Mouse (Mus musculus) monocyte, adult 5-6 weeks (primary cell): ENCODE data around the gene Ubxn11. TPM values are rescaled to one million over a fixed set of nuclear protein-coding genes. Genes with fewer than 3 reads are reported as not detected.
A peak's percentile ranks its signal among the peaks of the same experiment; 100 is the strongest.
"Not testable (repeated sequence)": the region's sequence is repeated elsewhere in the genome, so short reads cannot be mapped to it uniquely, and the experiment has no call there.

Source experiments
- ATAC-seq: fragments of 153-309, 156-312 bp; replicated peaks from 2 replicates; pipeline ENCODE4 v1.8.0; 2017; ENCODE audit warnings: mild to moderate bottlenecking; ENCODE audit not compliant: low TSS enrichment, insufficient number of reproducible peaks, severe bottlenecking, poor library complexity, low FRiP score
- total RNA-seq: library from RNA; stranded (forward); fragments of 200-1000, 200-491, 200-594 nt; gene quantifications from 3 replicates; pipeline ENCODE4 v1.2.3, GENCODE M21; 2017

Gene Ubxn11
- total RNA-seq, 1 experiment from 2014 or later, result 8.5 TPM

DNA sequence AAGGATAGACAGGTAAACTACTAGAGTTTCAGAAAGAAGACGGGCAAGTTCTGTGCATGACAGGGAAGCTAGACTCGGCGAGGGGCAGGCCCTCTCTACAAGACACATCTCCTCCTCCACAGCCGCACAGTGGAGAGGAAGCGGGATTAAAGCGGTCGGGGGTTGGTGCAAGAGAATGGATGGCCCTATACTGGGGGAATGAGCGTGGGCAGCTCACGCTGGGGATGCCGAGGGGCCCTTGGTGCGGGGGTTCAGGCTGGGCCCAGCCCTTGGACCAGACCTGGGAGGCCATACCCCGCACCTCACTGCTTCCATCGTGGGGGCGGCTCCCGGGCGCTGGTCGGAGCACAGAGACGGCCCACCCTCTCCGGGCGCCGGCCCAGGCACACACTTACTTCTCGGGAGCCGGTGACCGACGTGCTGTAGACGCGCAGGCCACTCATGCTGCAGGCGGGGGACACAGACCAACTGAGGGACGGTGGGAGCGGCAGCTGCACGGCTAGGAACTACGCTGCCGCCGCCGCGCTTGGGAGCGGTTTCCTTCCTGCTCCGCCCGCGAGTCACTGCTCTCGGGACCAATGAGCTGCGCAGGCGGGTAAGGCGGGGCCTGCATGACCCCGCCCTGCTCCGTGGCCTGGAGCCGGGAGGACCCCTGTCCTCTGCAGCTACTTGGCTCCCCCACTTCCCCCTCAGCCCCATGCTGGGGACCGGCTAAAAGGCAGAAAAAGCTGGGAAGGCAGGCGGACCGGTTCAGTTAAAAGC is 26.0 kb downstream of the Ubxn11 start, which contains the start of gene Sh3bgrl3:
Gene Sh3bgrl3 (minus strand): TSS at position 569 of the 762 bp plus-strand sequence.
- ATAC-seq, result peak; percentile 60

DNA sequence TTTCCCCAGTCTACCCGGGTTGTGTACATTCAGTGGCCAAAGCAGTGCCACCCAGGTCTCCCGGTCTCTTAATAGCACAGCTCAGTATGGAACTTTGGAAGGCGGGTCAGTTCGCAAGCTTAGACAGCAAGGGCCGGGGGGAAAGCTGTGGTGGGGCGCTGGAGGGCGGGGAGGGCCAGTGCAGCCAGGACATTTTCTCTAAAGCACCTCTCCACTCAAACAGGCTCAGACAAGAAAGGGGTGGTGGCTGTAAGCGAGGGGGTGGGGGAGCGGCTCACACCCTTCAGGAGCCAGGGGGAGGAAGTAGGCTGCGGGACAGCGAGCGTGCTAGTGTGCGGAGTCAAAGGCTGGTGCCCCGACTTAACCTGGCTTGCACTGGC is 26.6 kb downstream of the Ubxn11 start:
- ATAC-seq, result 0 out of 2 replicates have a peak, but pooled peaks have one; percentile 18

DNA sequence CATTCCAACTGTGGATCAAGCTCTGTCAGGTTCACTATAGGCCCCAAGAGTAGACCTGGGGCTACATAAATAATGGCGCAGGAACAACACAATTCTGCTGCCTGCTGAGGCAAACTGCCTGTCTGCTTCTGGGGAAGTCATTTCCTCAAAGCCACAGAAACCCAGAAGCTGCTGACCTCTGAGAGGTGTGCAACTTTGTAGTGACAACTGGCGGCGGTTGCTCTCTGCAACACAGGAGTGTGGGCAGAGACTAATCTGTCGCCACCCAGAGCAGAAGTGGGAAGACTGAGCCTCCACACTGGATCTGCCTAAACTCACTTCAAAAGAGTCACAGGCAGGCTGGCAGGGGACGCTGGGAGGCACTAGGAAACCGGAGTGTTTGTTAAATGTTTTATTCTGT is 27.1 kb downstream of the Ubxn11 start:
- ATAC-seq, result peak; percentile 55

GRCm38 (mm10) chr4:134132117-134132516 is 29.7 kb downstream of the Ubxn11 start:
- no peak for ATAC-seq

DNA sequence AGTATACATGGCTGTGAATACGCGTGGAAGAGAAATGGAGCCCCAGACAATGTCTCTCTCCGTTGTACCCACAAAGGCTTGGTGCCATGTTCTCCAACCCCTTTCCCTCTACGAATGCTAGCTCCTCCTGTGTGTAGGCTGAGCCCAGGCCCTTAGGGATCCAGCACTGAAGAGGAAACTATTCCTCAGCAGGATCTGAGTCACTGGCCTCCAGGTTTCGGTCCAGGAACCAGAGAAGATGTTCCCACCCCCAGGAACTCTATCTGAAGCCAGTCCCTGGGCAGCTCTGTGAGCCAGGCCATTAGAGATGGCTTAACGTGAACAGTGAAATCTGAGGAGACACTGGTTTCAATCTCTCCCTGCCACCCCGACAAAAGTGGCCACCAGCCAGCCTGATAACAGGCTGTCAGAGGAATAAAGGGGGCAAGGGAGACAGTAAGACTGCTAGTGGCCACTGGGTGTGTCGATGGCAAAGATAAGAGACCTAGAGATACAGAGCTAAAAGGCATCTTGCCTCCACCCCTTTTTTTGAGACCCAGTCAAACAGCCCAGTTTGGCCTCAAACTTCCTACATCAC is 30.2 kb downstream of the Ubxn11 start:
- ATAC-seq, result no peak

DNA sequence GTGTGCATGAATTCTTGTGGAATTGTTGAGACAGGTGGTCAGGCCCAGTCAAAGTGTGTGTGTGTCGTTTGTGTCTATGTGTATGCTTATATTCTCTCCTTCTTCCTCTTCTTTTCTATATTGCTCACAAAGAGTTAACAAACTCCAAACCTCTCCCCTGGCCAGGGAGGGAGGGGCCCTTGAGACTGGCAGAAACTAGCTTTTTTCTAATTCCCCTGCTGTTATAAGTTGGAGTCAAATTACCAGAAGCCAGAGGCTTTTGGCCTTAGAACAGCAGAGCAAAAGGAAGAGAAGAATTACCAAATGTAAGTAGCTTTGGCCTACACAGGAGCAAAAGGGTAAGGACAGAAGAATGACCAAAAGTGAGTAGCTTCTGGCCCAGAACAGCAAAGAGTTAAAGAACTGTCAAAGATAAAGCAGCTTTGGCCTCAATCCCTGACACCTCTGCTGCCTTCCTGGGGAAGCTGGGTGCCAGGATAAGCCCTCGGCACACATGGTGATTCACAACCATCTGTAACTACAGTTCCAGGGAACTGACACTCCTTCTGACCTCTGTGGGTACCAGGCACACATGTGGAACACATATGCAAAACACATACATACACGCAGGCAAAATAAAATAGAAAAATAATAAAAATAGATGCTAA is 34.0 kb downstream of the Ubxn11 start:
- no peak for ATAC-seq

- ATAC-seq, result no peak
Measured at GRCm38 (mm10) chr4:134138857-134139256, 36.5 kb downstream of the Ubxn11 start.

DNA sequence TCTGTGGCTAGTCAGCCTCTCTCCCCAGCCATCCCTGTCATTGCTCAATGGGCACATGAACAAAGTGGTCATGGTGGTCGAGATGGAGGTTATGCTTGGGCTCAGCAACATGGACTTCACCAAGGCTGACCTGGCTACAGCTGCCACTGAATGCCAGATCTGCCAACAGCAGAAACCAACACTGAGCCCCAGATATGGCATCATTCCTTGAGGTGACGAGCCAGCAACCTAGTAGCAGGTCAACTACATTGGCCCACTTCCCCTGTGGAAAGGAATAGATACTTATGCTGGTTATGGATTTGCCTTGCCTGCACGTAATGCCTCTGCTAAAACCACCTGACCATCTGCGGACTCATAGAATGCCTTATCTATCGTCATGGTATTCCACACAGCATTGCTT is 41.9 kb downstream of the Ubxn11 start:
- not testable (repeated sequence) for ATAC-seq

DNA sequence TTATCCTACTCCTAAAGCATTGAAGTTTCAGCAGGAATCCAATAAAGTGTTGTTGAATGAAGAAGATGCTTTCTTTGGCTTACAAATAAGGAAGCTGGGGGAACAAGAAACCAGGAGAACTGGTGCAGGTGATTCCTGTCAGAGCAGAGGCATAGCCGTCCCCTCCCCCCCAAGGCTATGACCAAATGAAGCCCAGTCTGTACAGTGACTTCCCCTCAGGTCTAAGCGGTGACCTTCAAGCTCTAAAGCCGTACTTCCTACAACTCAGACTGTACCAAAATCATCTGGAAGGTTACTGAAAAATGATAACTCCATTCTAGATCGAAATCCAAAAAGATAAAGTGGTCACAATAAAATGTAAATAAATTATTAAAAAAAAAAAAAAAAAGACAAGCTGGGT is 47.0 kb downstream of the Ubxn11 start:
- ATAC-seq, result 0 out of 2 replicates have a peak, but pooled peaks have one; percentile 66

DNA sequence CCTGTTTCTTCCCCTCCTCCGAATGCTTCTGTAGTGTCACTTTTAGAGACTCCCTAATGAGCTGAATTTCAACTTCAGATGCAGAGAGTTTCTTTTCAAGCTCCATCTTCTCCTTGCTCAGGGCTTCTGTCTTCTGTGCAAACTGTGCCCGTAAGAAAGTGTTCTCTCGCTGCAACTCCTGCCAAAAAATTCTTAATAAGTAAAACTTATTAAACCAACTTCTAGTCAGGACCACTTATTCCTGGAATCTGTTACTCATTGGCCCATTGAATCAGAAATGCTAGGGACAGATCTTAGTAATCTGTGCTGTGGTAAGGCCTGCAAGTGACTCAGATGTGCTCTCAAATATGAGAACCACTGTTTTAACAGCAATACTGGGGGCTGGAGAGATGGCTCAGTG is 49.7 kb downstream of the Ubxn11 start:
- ATAC-seq, result no peak

- no peak for ATAC-seq
Measured at GRCm38 (mm10) chr4:134153656-134154055, 51.3 kb downstream of the Ubxn11 start.

- ATAC-seq, result no peak
Measured at GRCm38 (mm10) chr4:134154354-134154753, 52.0 kb downstream of the Ubxn11 start.

- no peak for ATAC-seq
Measured at GRCm38 (mm10) chr4:134155531-134155930, 53.2 kb downstream of the Ubxn11 start.

DNA sequence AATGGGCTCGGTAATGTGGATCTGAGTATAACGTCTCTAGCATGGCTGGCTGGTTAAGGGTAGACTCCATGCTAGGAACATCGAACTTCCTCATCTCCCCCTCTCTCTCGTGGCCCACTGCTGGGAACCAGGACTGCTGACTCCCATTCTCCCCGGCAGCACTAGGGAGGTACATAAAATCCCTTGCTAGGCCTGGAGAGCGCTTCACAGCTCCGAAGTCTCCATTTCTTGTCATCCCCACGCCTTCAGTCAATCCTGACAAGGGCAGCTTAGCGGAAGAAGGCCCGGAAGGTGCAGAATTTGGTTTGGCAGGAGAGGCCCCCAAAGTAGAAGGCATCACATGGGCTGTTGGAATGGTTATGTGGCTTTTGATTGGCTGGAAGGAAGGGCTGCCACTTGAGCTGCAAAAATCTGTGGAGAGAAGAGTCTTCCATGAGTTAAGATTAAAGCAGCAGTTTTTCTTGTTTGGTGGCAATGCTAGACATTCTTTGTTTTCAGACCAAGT is 53.6 kb downstream of the Ubxn11 start:
- no peak for ATAC-seq

GRCm38 (mm10) chr4:134156744-134157143 is 54.4 kb downstream of the Ubxn11 start:
- no peak for ATAC-seq

- ATAC-seq, result no peak
Measured at GRCm38 (mm10) chr4:134157558-134157957, 55.2 kb downstream of the Ubxn11 start.

DNA sequence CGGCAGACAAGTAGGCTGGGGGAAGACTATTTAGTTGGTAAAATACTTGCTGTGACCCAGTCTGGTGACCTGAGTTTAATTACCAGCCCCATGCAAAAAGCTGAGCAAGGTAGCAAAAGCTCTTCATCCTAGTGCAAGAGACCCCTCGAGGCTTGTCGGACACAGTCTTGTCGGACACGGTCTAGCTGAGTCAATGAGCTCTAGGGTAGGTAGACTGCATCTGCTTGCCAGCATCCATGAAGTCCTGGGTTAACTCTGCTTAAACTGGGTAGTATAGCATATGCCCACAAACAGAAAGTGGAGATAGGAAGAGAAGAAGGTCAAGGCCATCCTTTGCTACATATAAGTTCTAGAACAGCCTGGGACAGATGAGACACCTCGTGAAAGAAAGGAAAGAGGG is 56.4 kb downstream of the Ubxn11 start:
- peak; percentile 43 for ATAC-seq

DNA sequence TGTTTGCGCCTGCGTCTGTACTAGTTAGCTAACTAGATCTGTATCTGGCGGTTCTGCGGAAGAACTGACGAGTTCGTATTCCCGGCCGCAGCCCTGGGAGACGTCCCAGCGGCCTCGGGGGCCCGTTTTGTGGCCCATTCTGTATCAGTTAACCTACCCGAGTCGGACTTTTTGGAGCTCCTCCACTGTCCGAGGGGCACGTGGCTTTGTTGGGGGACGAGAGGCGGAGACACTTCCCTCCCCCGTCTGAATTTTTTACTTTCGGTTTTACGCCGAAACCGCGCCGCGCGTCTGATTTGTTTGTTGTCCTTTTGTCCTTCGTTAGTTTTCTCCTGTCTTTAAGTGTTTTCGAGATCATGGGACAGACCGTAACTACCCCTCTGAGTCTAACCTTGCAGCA is 57.7 kb downstream of the Ubxn11 start:
- ATAC-seq, result not testable (repeated sequence)

- no peak for ATAC-seq
Measured at GRCm38 (mm10) chr4:134164591-134164990, 62.2 kb downstream of the Ubxn11 start.

GRCm38 (mm10) chr4:134165024-134165423 is 62.7 kb downstream of the Ubxn11 start:
- ATAC-seq, result 0 out of 2 replicates have a peak, but pooled peaks have one; percentile 31
